Mouse (Mus musculus): ENCODE data around the gene Kctd14. TPM values are rescaled to one million over a fixed set of nuclear protein-coding genes. Genes with fewer than 3 reads are reported as not detected.
A peak's percentile ranks its signal among the peaks of the same experiment; 100 is the strongest.
"Not testable (repeated sequence)": the region's sequence is repeated elsewhere in the genome, so short reads cannot be mapped to it uniquely, and the experiment has no call there.

Kctd14 gene
- polyA plus RNA-seq, 1 experiment from 2014 or later: 1.5 TPM

GRCm38 (mm10) chr7:97420406-97420805, 30.7 kb upstream of the Kctd14 start:
- 72% methylated on average over 1 of the region's 1 CpGs for WGBS
- Histone ChIP-seq H3K27ac (no peak overlapping the region), H3K4me3 (replicated peaks) (no peak overlapping the region), H3K4me1 (replicated peaks) (peaks cover 6% of the 10 kb centered on the region), H3K9me3 (no peaks in the 10 kb centered on the region), H3K9ac (replicated peaks) (no peak overlapping the region), H3K4me2 (no peak overlapping the region), H3K36me3 (no peaks in the 10 kb centered on the region), H3K27me3 (no peaks in the 10 kb centered on the region)
- ATAC-seq (ENCODE audit: insufficient number of reproducible peaks, insufficient read depth, low FRiP score, low TSS enrichment, low read depth): no peak

DNA sequence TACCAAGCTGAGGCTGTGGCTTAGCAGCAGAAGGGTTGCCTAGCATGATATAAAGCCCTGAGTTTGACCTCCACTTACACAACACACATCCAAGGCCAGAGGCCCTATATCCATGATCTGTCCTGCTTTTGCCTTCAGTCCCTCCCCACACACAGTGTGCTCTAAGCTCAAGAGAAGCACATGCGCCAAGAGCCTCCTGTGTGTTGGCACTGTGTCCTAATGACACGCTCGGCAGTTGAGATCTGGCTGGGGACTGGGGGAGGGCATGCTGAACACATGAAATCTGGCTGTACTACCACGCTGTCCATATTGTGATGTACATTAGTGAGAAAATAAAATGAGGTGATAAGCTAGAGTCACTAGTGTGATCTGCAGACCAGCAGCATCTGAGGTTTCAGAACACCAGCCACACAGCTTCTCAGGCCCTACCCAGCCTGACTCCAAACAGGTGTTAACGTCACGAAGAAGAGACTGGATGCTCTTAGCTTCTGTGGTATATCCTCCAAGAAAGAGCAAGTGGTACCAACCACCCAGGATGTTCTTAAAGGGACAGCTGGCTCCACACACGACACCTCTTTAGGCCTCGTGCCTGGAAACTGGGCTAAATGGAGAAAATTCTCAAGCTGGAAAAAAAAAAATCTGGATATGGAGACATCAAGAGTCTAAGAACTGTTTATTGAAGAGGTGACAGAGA, 30.0 kb upstream of the Kctd14 start:
- Histone ChIP-seq H3K27me3 (no peaks in the 10 kb centered on the region), H3K4me3 (replicated peaks) (no peak overlapping the region), H3K9ac (replicated peaks) (no peak overlapping the region), H3K27ac (no peak overlapping the region), H3K4me2 (no peak overlapping the region), H3K36me3 (no peaks in the 10 kb centered on the region), H3K9me3 (no peaks in the 10 kb centered on the region), H3K4me1 (replicated peaks) (0 out of 2 replicates have a peak, but pooled peaks cover 3% of the 10 kb centered on the region)
- ATAC-seq (ENCODE audit: insufficient number of reproducible peaks, insufficient read depth, low FRiP score, low TSS enrichment, low read depth): no peak
- WGBS: 87% methylated on average over 8 of the region's 8 CpGs

DNA sequence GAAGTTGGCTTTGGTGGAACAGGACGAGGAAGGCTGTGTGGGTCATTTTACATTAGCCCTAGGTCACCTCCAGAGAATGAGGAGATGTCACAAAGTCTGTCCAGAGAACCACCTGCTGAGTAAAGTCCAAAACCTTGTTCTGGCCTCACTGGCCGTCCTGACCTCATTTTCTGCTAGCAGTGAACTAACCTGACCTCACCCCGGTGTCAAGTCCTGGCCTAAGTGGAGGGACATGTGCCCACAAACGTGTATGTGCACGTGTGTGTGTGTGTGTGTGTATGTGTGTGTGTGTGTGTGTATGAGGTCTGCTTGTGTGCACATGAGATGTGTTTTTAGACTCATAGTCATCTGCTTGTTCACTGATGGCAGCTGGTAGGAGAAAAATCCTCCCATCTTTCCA, 27.4 kb upstream of the Kctd14 start:
- no peak for ATAC-seq (ENCODE audit: insufficient number of reproducible peaks, insufficient read depth, low FRiP score, low TSS enrichment, low read depth)

GRCm38 (mm10) chr7:97424621-97425245, 26.4 kb upstream of the Kctd14 start:
- Histone ChIP-seq H3K9me3 (no peaks in the 10 kb centered on the region), H3K9ac (replicated peaks) (no peak overlapping the region), H3K27me3 (no peaks in the 10 kb centered on the region), H3K36me3 (no peaks in the 10 kb centered on the region), H3K4me1 (replicated peaks) (peaks cover 11% of the 10 kb centered on the region), H3K27ac (no peak overlapping the region), H3K4me2 (no peak overlapping the region), H3K4me3 (replicated peaks) (no peak overlapping the region)
- 9% methylated on average over 12 of the region's 12 CpGs for WGBS
- peak; percentile 66; the same call in 1 of the 2 replicates for ATAC-seq (ENCODE audit: insufficient number of reproducible peaks, insufficient read depth, low FRiP score, low TSS enrichment, low read depth)

More for the DNA sequence above, 27.4 kb upstream of the Kctd14 start:
- Histone ChIP-seq H3K4me2 (no peak overlapping the region), H3K4me3 (replicated peaks) (no peak overlapping the region), H3K27ac (no peak overlapping the region), H3K9me3 (no peaks in the 10 kb centered on the region), H3K27me3 (no peaks in the 10 kb centered on the region), H3K36me3 (no peaks in the 10 kb centered on the region), H3K4me1 (replicated peaks) (0 out of 2 replicates have a peak, but pooled peaks cover 3% of the 10 kb centered on the region), H3K9ac (replicated peaks) (no peak overlapping the region)
- WGBS: 54% methylated on average over 5 of the region's 5 CpGs

GRCm38 (mm10) chr7:97426566-97426965, 24.6 kb upstream of the Kctd14 start:
- no peaks in the 10 kb centered on the region for H3K9me3 ChIP-seq
- peak overlapping the region; percentile 2; the same call in 1 of the 2 replicates for H3K9ac ChIP-seq (replicated peaks)
- H3K4me2 ChIP-seq: no peak overlapping the region
- no peak overlapping the region for H3K27ac ChIP-seq
- H3K36me3 ChIP-seq: no peaks in the 10 kb centered on the region
- H3K4me3 ChIP-seq (replicated peaks): no peak overlapping the region
- no peak for ATAC-seq (ENCODE audit: insufficient number of reproducible peaks, insufficient read depth, low FRiP score, low TSS enrichment, low read depth)
- 72% methylated on average over 6 of the region's 6 CpGs for WGBS
- peaks cover 21% of the 10 kb centered on the region for H3K4me1 ChIP-seq (replicated peaks)
- no peaks in the 10 kb centered on the region for H3K27me3 ChIP-seq

- H3K27me3 ChIP-seq: no peaks in the 10 kb centered on the region
- H3K27ac ChIP-seq: no peak overlapping the region
- H3K9ac ChIP-seq (replicated peaks): no peak overlapping the region
- 89% methylated on average over 6 of the region's 6 CpGs for WGBS
- H3K4me3 ChIP-seq (replicated peaks): no peak overlapping the region
- H3K4me1 ChIP-seq (replicated peaks): peaks cover 21% of the 10 kb centered on the region
- no peak overlapping the region for H3K4me2 ChIP-seq
- H3K36me3 ChIP-seq: no peaks in the 10 kb centered on the region
- ATAC-seq (ENCODE audit: insufficient number of reproducible peaks, insufficient read depth, low FRiP score, low TSS enrichment, low read depth): no peak
- no peaks in the 10 kb centered on the region for H3K9me3 ChIP-seq
Observed at GRCm38 (mm10) chr7:97427296-97427695, 23.8 kb upstream of the Kctd14 start.

- no peak overlapping the region for H3K4me3 ChIP-seq (replicated peaks)
- no peaks in the 10 kb centered on the region for H3K36me3 ChIP-seq
- no peak overlapping the region for H3K4me2 ChIP-seq
- 84% methylated on average over 5 of the region's 5 CpGs for WGBS
- H3K27me3 ChIP-seq: no peaks in the 10 kb centered on the region
- peaks cover 21% of the 10 kb centered on the region for H3K4me1 ChIP-seq (replicated peaks)
- no peak for ATAC-seq (ENCODE audit: insufficient number of reproducible peaks, insufficient read depth, low FRiP score, low TSS enrichment, low read depth)
- no peaks in the 10 kb centered on the region for H3K9me3 ChIP-seq
- no peak overlapping the region for H3K27ac ChIP-seq
- no peak overlapping the region for H3K9ac ChIP-seq (replicated peaks)
Observed at GRCm38 (mm10) chr7:97427778-97428420, 23.2 kb upstream of the Kctd14 start.

DNA sequence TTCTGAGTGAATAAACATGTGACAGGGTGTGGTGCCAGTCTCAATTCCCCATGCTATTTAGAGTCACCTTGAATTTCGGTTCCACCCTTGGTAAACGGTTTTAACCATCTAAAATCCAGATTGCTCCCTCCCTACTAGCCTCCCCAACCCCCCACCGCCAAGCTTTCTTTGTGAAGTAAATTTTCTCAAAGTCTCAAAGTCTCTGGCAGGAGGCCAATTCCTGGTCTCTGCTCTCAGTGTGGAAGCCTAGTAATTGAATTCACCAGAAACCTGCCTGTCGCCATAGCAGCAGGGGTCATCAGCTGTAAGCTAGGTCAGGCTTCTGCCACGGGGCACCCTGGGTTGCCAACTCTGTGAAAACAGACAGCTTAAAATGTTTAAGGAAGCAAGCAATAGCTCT, 21.4 kb upstream of the Kctd14 start:
- peak overlapping the region; percentile 24 for H3K4me2 ChIP-seq
- no peaks in the 10 kb centered on the region for H3K36me3 ChIP-seq

GRCm38 (mm10) chr7:97433517-97433916, 17.6 kb upstream of the Kctd14 start:
- H3K9me3 ChIP-seq; H3K4me3 ChIP-seq (replicated peaks); H3K27ac ChIP-seq; H3K36me3 ChIP-seq; ATAC-seq (ENCODE audit: insufficient number of reproducible peaks, insufficient read depth, low FRiP score, low TSS enrichment, low read depth); H3K4me2 ChIP-seq; H3K27me3 ChIP-seq; H3K9ac ChIP-seq (replicated peaks): not testable (repeated sequence)
- peaks cover 28% of the 10 kb centered on the region for H3K4me1 ChIP-seq (replicated peaks)
- 71% methylated on average over 3 of the region's 3 CpGs for WGBS

More for the DNA sequence above, 21.4 kb upstream of the Kctd14 start:
- peak; percentile 86 for ATAC-seq (ENCODE audit: insufficient number of reproducible peaks, insufficient read depth, low FRiP score, low TSS enrichment, low read depth)
- Histone ChIP-seq H3K27me3 (no peaks in the 10 kb centered on the region), H3K9ac (replicated peaks) (0 out of 2 replicates have a peak overlapping the region, but pooled peaks have one; percentile 34), H3K27ac (peak overlapping the region; percentile 82), H3K9me3 (no peaks in the 10 kb centered on the region), H3K4me1 (replicated peaks) (peaks cover 25% of the 10 kb centered on the region), H3K4me3 (replicated peaks) (no peak overlapping the region)
- under 1% methylated on average over 5 of the region's 5 CpGs for WGBS

- Histone ChIP-seq H3K9ac (replicated peaks) (no peak overlapping the region), H3K9me3 (no peaks in the 10 kb centered on the region), H3K27me3 (no peaks in the 10 kb centered on the region), H3K27ac (no peak overlapping the region), H3K4me2 (no peak overlapping the region), H3K36me3 (no peaks in the 10 kb centered on the region), H3K4me1 (replicated peaks) (peaks cover 22% of the 10 kb centered on the region), H3K4me3 (replicated peaks) (no peak overlapping the region)
- ATAC-seq (ENCODE audit: insufficient number of reproducible peaks, insufficient read depth, low FRiP score, low TSS enrichment, low read depth): no peak
- 86% methylated on average over 10 of the region's 10 CpGs for WGBS
Observed at GRCm38 (mm10) chr7:97434517-97434916, 16.6 kb upstream of the Kctd14 start.

- H3K27me3 ChIP-seq: no peaks in the 10 kb centered on the region
- H3K9ac ChIP-seq (replicated peaks): no peak overlapping the region
- no peak overlapping the region for H3K4me2 ChIP-seq
- H3K4me3 ChIP-seq (replicated peaks): no peak overlapping the region
- no peak for ATAC-seq (ENCODE audit: insufficient number of reproducible peaks, insufficient read depth, low FRiP score, low TSS enrichment, low read depth)
- H3K27ac ChIP-seq: no peak overlapping the region
- 0 out of 2 replicates have a peak, but pooled peaks cover 11% of the 10 kb centered on the region for H3K4me1 ChIP-seq (replicated peaks)
- H3K9me3 ChIP-seq: peaks cover 4% of the 10 kb centered on the region; the same call in 1 of the 2 replicates
- no peaks in the 10 kb centered on the region for H3K36me3 ChIP-seq
Observed at GRCm38 (mm10) chr7:97438986-97439385, 12.1 kb upstream of the Kctd14 start.

All from limb, embryonic 12.5 days (tissue).